Mouse (Mus musculus): ENCODE measurements at regions not wholly inside any gene's neighbourhood (a gene's known extent, or its start where the extent isn't known, plus 50 kb on each side); places are given as distances from the start of the nearest gene placed in this dataset.

DNA sequence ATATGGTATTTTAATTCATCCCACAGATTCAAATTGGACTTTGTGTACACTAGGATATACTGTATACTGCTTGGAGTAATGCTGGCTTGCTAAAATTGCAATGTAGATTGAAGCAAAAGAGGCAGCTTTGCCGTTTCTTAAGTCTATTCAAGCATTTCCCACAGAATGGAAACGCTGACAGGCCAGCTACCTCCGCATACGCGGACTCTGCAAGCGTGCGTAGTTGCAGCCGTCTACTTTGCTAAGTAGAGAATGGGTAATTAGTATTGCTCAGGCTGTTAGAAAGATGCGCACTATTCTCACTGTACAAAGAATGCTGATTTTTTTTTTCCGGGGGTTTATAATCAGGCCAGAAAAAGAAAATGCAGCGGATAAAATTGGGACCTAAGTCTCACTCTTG is 803.8 kb upstream of the Pou3f3 start:
- TF ChIP-seq CTCF (IDR thresholded peaks at IDR 0.05; ENCODE audit: low read depth) (no peak), EP300 (IDR thresholded peaks at IDR 0.05; ENCODE audit: low read depth) (no peak)

All from liver, postnatal 0 days (tissue).